Mouse (Mus musculus) midbrain, embryonic 13.5 days (tissue): Measurements from ENCODE around the gene Dido1. TPM values are rescaled to one million over a fixed set of nuclear protein-coding genes. Genes with fewer than 3 reads are reported as not detected.

Source experiments
- ATAC-seq: fragments of 200-750 bp; cut with Nextera tagmentation; 2 replicates; pipeline ENCODE4 v1.8.0; 2017; ENCODE audit warnings: mild to moderate bottlenecking, moderate TSS enrichment, moderate library complexity
- H3K27ac ChIP-seq: fragments of 300-500 bp; sonication (generic); 2 replicates; pipeline ENCODE4 v1.5.1; 2015; ENCODE audit warnings: inconsistent platforms, mild to moderate bottlenecking, moderate library complexity
- H3K27me3 ChIP-seq: fragments of 300-500 bp; sonication (generic); 2 replicates; pipeline ENCODE4 v1.6.1; 2015; ENCODE audit warnings: mild to moderate bottlenecking, inconsistent platforms
- H3K36me3 ChIP-seq: fragments of 300-500 bp; sonication (generic); 2 replicates; pipeline ENCODE4 v1.6.1; 2015; ENCODE audit warnings: mild to moderate bottlenecking, inconsistent platforms
- H3K4me1 ChIP-seq: fragments of 300-500 bp; sonication (generic); replicated peaks from 2 replicates; pipeline ENCODE4 v1.6.1; 2015; ENCODE audit warnings: inconsistent platforms
- H3K4me2 ChIP-seq: fragments of 300-500 bp; sonication (generic); replicated peaks from 2 replicates; pipeline ENCODE4 v1.6.1; 2015; ENCODE audit warnings: moderate library complexity, mild to moderate bottlenecking, inconsistent platforms
- H3K4me3 ChIP-seq: fragments of 300-500 bp; sonication (generic); replicated peaks from 2 replicates; pipeline ENCODE4 v1.5.1; 2015; ENCODE audit warnings: mild to moderate bottlenecking, inconsistent platforms
- H3K9ac ChIP-seq: fragments of 300-500 bp; sonication (generic); replicated peaks from 2 replicates; pipeline ENCODE4 v1.6.1; 2015; ENCODE audit warnings: mild to moderate bottlenecking, inconsistent platforms
- H3K9me3 ChIP-seq: fragments of 300-500 bp; sonication (generic); 2 replicates; pipeline ENCODE4 v1.6.1; 2016; ENCODE audit warnings: mild to moderate bottlenecking, inconsistent platforms
- WGBS: fragments of 180-500 bp; shearing (Covaris S2); methylation state at CpG from one replicate; pipeline ENCODE4 v1.1.7; 2015; 5-methylcytosine and 5-hydroxymethylcytosine counted together
- polyA plus RNA-seq: library from polyadenylated mRNA; unstranded; fragments of >200 nt; fragmentation: Nextera tagmentation; extraction: Ambion mirVana; gene quantifications from 2 replicates; pipeline ENCODE4 v1.2.1, GENCODE M21; 2015

Dido1 gene
- polyA plus RNA-seq, 1 experiment from 2014 or later: 36.3 TPM

DNA sequence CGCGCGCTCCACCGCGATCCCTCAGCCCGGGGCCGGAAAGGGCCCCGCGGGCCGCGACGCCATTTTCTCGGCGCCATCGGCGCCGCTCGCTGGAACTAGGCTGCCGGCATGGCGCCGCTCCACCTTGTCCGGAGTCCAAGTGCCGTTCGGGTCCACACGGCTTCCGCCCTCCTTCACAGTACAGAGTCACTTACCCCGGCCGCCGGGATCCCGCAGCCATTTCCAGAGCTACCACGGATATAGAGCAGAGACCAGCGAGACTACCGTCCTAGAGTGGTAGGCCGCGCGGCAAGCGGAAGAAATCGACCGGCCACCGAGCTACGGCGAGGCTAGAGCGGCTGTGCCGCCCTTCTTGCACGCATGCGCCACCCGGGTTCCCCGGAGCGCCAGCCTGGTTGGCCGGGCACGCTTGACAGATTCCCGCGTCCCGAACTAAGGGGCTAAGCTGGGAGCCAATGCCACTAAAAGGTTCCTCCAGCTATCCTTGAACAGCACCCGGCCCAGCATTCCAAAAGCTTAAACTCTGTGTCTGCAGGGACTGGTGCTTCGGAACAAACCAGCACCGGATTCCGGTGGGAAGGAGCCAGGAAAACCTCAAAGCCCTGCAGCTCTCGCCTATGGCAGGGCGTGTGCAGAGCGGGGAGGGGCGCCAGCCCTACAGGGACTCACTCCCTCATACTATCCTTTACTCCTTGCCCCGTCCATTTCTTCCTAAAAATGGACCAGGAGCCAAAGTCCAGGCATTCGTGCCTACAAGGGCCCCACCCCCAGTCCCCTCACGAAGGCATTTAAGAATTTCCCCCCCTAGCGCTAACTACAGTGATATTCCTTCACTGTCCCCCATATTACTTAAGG, 7.8 kb downstream of the Dido1 start:
- under 1% methylated on average over 66 of the region's 66 CpGs for WGBS
- Histone ChIP-seq H3K4me1 (peaks cover 48% of the 10 kb centered on the region), H3K4me3 (peak overlapping the region; percentile 95), H3K36me3 (no peaks in the 10 kb centered on the region), H3K9ac (peak overlapping the region; percentile 97), H3K27me3 (no peaks in the 10 kb centered on the region), H3K27ac (peak overlapping the region; percentile 95), H3K4me2 (peak overlapping the region; percentile 97), H3K9me3 (no peaks in the 10 kb centered on the region)
- ATAC-seq: peak; percentile 98

DNA sequence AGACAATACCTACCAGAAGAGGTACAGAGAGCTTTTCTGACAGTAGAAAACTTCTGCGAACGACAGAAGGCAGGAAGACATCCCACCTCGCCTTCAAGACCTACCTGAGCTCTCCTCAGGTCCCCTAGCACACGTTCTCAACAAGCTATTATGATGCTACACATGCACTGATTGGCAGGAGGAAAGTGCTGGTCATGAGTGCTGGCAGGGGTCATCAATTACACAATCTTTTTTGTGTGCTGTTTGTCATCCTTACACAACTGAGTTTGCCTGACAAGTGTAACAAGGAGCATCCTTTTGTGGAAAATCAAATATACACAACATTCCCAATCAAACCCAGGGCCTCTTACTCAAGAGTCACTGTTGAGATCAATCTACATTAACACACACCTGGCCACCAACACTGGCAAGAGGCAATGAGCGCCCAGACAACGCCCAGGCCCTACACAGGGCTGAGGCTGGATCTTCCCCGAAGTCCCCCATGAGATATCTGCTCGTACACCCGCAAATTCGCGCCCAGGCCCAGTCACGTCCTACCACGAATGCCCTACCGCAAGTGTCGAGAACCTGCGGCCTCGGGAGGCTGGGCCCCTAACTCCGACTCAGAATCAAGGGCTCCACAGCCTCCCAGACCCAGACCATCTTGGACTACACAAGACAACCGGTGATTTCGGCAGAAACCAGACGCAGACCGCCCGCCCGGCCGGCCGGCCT, 8.6 kb downstream of the Dido1 start:
- H3K4me1 ChIP-seq: peaks cover 54% of the 10 kb centered on the region
- H3K9me3 ChIP-seq: no peaks in the 10 kb centered on the region
- peak overlapping the region; percentile 95 for H3K4me3 ChIP-seq
- WGBS: 6% methylated on average over 26 of the region's 26 CpGs
- peak; percentile 28; the same call in 1 of the 2 replicates for ATAC-seq
- H3K9ac ChIP-seq: peak overlapping the region; percentile 97
- peak overlapping the region; percentile 95 for H3K27ac ChIP-seq
- peak overlapping the region; percentile 97 for H3K4me2 ChIP-seq
- no peaks in the 10 kb centered on the region for H3K36me3 ChIP-seq
- H3K27me3 ChIP-seq: no peaks in the 10 kb centered on the region

DNA sequence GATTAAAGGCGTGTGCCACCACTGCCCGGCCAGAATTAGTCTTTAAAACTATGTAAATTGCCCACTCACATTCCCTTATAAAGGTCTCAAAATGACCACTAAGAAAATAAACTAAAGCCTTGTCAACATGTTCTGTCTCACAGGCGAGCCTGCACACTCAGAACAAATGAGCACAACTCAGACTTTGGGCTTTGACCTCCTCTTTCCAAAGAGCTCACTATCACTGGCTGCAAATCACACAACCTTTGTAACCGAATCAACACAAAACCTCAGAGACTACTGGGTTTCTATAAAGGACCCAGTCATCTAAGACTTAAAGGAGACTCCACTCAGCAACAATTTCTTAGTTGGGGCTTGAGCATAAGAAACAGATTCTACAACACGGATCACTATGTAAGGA, 9.3 kb downstream of the Dido1 start:
- peak overlapping the region; percentile 95 for H3K4me3 ChIP-seq
- no peaks in the 10 kb centered on the region for H3K9me3 ChIP-seq
- WGBS: 79% methylated on average over 5 of the region's 5 CpGs

DNA sequence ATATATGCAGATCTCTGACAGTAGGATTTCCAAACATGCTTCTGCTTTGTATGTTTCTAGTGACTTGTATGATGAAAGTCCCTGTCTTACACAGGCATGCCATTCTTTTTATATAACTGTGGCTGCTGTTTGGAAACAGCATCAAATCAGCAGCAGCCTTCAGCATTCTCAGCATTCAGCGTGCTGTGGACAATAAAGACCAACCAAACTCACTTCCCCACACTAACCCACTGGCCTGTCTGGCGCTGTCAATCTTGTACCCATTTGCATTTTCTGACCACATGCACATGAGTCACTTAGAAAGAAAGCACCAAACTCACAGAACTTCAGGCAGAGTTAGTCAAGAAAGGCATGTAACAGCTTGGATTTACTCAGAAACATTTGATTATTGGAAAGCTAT, 14.6 kb downstream of the Dido1 start:
- Histone ChIP-seq H3K9ac (no peak overlapping the region), H3K4me2 (no peak overlapping the region), H3K4me1 (peaks cover 59% of the 10 kb centered on the region), H3K4me3 (no peak overlapping the region), H3K9me3 (no peaks in the 10 kb centered on the region), H3K27me3 (no peaks in the 10 kb centered on the region), H3K36me3 (peaks cover 8% of the 10 kb centered on the region), H3K27ac (no peak overlapping the region)
- ATAC-seq: no peak
- 70% methylated on average over 2 of the region's 2 CpGs for WGBS

More for the DNA sequence above, 9.3 kb downstream of the Dido1 start:
- no peaks in the 10 kb centered on the region for H3K27me3 ChIP-seq
- peak overlapping the region; percentile 97 for H3K4me2 ChIP-seq
- H3K27ac ChIP-seq: no peak overlapping the region
- peak overlapping the region; percentile 97 for H3K9ac ChIP-seq
- H3K36me3 ChIP-seq: no peaks in the 10 kb centered on the region
- H3K4me1 ChIP-seq: peaks cover 61% of the 10 kb centered on the region
- no peak for ATAC-seq

DNA sequence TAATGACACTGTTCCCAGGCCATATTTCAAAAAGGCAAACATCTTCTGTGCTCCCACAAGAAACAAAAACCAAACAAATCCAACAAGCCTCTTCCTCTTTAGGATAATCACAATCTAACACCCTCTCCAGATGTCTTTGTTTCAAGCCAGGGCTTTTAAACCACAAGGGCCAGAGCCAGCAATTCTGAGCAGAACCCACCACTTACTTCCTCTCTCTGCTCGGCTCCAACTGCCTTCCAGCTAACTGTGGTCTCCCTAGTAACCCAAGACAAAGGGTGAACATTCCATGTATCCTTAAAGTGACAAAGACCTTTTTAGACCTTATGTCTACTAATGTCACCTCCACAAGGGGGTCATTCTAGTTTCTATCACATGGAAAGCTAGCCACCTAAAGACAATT, 17.2 kb downstream of the Dido1 start:
- H3K9me3 ChIP-seq: no peaks in the 10 kb centered on the region
- peak overlapping the region; percentile 53; the same call in 1 of the 2 replicates for H3K9ac ChIP-seq
- 4% methylated on average over 1 of the region's 1 CpGs for WGBS
- H3K4me1 ChIP-seq: peaks cover 39% of the 10 kb centered on the region
- no peaks in the 10 kb centered on the region for H3K27me3 ChIP-seq
- H3K4me3 ChIP-seq: no peak overlapping the region
- peak overlapping the region; percentile 70 for H3K27ac ChIP-seq
- ATAC-seq: peak; percentile 53; the same call in 1 of the 2 replicates
- peaks cover 33% of the 10 kb centered on the region for H3K36me3 ChIP-seq
- H3K4me2 ChIP-seq: 0 out of 2 replicates have a peak overlapping the region, but pooled peaks have one; percentile 5

DNA sequence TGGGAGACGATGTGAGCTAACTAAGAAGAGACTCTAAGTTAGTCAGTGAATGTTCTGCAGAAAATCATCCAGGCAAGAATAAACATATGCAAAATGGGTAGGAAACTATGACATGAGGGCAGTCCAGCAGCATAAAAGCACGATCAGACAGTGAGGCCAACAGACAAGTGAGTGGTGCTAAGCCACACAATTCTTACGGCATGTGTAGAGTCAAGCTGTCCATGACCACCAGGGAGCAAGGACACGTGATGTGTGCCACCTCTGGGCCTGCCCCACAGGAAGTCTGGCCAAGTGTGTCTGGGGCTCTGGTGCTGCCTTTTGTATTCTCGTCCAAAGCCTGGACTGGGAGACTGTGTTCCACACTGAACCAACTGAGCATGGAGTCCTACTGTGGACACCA, 20.0 kb downstream of the Dido1 start:
- no peak overlapping the region for H3K9ac ChIP-seq
- peaks cover 61% of the 10 kb centered on the region for H3K36me3 ChIP-seq
- no peaks in the 10 kb centered on the region for H3K27me3 ChIP-seq
- no peak overlapping the region for H3K4me2 ChIP-seq
- no peak overlapping the region for H3K4me3 ChIP-seq
- no peak for ATAC-seq
- H3K9me3 ChIP-seq: no peaks in the 10 kb centered on the region
- 77% methylated on average over 5 of the region's 5 CpGs for WGBS
- H3K27ac ChIP-seq: no peak overlapping the region
- H3K4me1 ChIP-seq: peaks cover 16% of the 10 kb centered on the region

DNA sequence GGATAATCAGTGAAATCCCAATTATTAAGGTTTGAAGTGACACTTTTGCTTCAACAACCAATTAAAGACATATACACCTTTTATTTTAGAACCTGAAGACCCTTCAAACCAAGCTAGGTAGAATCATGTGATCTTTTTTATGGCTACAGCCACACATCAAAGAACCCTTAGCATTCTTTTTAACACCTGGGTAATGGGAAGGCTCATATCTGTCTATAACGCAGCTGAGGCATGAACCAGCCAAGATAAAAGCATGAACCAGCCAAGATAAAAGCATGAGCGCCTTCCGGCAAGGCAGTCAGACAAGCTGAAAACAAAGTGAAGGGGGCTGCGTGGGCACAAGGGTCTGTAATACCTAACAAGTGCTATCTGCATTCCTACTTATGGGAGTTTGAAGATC, 25.8 kb downstream of the Dido1 start:
- Histone ChIP-seq H3K4me3 (no peak overlapping the region), H3K9ac (no peak overlapping the region), H3K27me3 (no peaks in the 10 kb centered on the region), H3K4me1 (no peaks in the 10 kb centered on the region), H3K27ac (no peak overlapping the region), H3K9me3 (no peaks in the 10 kb centered on the region), H3K4me2 (no peak overlapping the region), H3K36me3 (peaks cover 95% of the 10 kb centered on the region)
- WGBS: 94% methylated on average over 4 of the region's 4 CpGs
- ATAC-seq: no peak

DNA sequence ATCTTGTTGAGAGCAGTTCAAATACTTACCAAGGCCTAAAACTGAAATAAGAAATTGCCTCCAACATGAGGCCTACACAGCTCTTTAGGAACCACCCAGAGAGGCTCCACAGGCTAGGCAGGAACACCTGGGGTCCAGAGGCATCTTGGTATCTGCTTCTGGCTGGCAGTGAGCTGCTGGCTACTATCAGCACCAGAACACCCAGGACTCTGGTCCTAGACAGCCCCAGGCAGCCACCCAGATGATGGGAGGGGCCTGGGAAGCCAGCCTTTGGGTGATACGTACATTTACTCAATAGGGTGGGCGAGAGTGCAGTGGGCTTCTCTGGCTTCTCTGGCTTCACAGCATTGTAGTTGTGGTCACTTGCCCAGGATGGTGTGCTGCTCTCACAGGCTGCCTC, 26.3 kb downstream of the Dido1 start:
- no peaks in the 10 kb centered on the region for H3K4me1 ChIP-seq
- H3K9ac ChIP-seq: no peak overlapping the region
- no peak overlapping the region for H3K4me2 ChIP-seq
- ATAC-seq: no peak
- H3K4me3 ChIP-seq: no peak overlapping the region
- no peaks in the 10 kb centered on the region for H3K27me3 ChIP-seq
- WGBS: 90% methylated on average over 2 of the region's 2 CpGs
- no peak overlapping the region for H3K27ac ChIP-seq
- no peaks in the 10 kb centered on the region for H3K9me3 ChIP-seq
- peaks cover 90% of the 10 kb centered on the region for H3K36me3 ChIP-seq

DNA sequence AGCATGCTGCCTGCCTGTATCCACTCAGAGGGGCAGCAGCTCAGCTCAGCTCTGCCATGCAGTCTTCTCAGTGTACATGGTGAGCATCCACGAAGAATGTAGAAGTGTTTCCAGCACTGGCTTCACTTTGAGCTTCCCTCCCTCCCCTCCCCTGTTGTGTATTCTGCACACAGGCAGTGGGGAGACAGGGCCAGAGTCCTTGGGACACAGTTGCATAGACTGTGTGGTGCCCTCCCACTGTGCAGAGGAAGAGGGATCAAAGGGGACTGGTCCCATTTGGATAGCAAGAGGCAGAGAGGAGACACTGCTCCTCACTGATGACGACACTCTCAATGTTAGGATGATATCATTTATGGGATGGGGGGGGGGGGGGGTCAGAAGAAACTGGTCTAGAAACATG, 28.6 kb downstream of the Dido1 start:
- H3K4me2 ChIP-seq: no peak overlapping the region
- no peaks in the 10 kb centered on the region for H3K4me1 ChIP-seq
- H3K27ac ChIP-seq: no peak overlapping the region
- no peak for ATAC-seq
- WGBS: 65% methylated on average over 2 of the region's 2 CpGs
- no peak overlapping the region for H3K9ac ChIP-seq
- H3K36me3 ChIP-seq: peaks cover 67% of the 10 kb centered on the region
- no peaks in the 10 kb centered on the region for H3K9me3 ChIP-seq
- no peak overlapping the region for H3K4me3 ChIP-seq
- H3K27me3 ChIP-seq: no peaks in the 10 kb centered on the region

DNA sequence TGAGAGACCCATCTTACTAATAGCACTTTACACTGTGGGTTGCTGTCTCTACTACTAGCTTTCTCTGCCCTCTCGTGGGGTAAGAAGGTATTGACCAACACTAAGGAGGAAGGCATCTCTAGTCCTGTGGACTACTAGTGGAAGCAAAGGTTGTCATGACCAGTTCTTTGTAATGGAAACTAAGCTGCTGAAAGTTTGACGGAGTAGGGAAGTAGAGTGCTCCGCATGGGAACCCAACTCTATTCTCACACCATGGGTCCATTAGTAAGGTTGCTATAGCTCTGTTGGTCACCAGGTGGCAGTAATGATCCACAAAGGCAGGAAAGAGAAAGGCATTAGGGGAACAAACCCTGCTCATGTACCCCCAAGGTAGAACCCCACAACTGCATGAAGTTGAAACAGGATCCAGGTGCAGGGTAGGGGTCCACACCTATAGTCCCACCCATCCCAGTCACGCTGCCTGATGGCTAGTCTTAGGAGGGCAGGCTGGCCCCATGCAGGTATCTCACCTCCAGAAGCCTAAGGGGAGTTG, 31.1 kb downstream of the Dido1 start:
- Histone ChIP-seq H3K36me3 (peaks cover 56% of the 10 kb centered on the region), H3K27me3 (no peaks in the 10 kb centered on the region), H3K4me3 (no peak overlapping the region), H3K4me1 (no peaks in the 10 kb centered on the region), H3K9me3 (no peaks in the 10 kb centered on the region), H3K9ac (no peak overlapping the region), H3K4me2 (no peak overlapping the region), H3K27ac (no peak overlapping the region)
- peak; percentile 81 for ATAC-seq
- WGBS: 23% methylated on average over 4 of the region's 4 CpGs

DNA sequence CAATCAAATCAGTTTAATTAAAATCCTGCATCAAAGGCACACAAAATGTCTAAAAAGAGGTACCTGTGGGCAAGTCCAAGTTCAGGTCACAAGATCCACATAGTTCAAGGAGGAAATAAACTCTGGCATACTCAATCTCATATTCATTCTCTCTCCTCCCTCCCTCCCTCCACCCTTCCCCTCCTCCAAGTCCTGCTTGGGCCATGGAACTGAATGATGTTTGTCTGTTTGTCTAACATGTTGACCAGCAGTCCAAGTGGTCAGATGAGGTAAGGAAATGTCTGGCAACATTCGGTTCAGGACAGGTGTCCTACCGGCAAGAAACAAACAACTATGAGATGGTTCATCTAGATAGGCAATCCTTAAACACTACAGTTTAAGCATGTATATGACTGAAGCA, 33.1 kb downstream of the Dido1 start:
- Histone ChIP-seq H3K4me3 (no peak overlapping the region), H3K27me3 (no peaks in the 10 kb centered on the region), H3K4me1 (no peaks in the 10 kb centered on the region), H3K9ac (no peak overlapping the region), H3K9me3 (no peaks in the 10 kb centered on the region), H3K27ac (no peak overlapping the region), H3K36me3 (peaks cover 55% of the 10 kb centered on the region), H3K4me2 (no peak overlapping the region)
- WGBS: 99% methylated on average over 2 of the region's 2 CpGs
- ATAC-seq: no peak

DNA sequence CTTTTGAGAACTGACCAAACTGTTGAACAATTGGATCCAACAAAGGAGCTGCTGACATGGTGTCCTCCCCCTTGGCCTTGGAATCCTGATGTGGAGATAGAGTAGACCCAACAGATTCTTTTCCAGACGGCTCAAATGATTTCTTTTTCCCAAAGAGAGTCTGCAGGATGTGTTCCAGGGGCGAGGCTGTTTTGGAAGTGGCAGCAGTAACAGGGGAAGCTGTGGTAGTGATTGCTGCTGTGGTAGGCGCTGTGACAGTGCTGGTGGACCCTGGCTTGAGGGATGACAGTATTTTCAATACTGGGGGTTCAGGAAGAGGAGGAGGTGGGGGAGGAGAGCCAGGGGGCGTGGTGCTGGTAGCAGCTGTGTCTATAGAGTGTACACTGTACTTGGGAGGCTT, 47.8 kb downstream of the Dido1 start:
- Histone ChIP-seq H3K4me1 (peaks cover 10% of the 10 kb centered on the region), H3K36me3 (peaks cover 43% of the 10 kb centered on the region), H3K9ac (no peak overlapping the region), H3K4me3 (no peak overlapping the region), H3K27ac (no peak overlapping the region), H3K9me3 (no peaks in the 10 kb centered on the region), H3K4me2 (no peak overlapping the region), H3K27me3 (no peaks in the 10 kb centered on the region)
- ATAC-seq: no peak
- WGBS: 88% methylated on average over 4 of the region's 4 CpGs
